ENCODE assay signal across 8 mouse cellular contexts in genomic region chr5:114567075-114567517, GRCm38 (mm10). TPM values are rescaled to one million over a fixed set of nuclear protein-coding genes. Genes with fewer than 3 reads are reported as not detected.
DNase-seq lines count a peak whose midpoint lies in the region; ATAC-seq and TF ChIP-seq lines count a peak whose summit lies in the region.

No protein-coding gene starts in this region.

- DNase-seq in WW6 (ENCODE audit: low read depth, low spot score): peak; percentile 94
- peak; percentile 92 to 97 for DNase-seq in cerebellum, postnatal 36 days
- peak; percentile 99 for DNase-seq in gastrocnemius, adult 2 months
- peak; percentile 89 for DNase-seq in left cerebral cortex, adult 11 months (ENCODE audit: low spot score)
- peak; percentile 96 for DNase-seq in lung, postnatal 36 days
- peak; percentile 99 for DNase-seq in retina, postnatal 1 day
- peak; percentile 96 for DNase-seq in thymus, postnatal 4 days

- H3K4me3 ChIP-seq in gastrocnemius, adult 2 months: peak overlapping the region; percentile 78
- peak overlapping the region; percentile 95 for H3K4me3 ChIP-seq in hindbrain, embryonic 16.5 days (ENCODE audit: low read length)

- H3K9me3 ChIP-seq in hindbrain, embryonic 16.5 days (ENCODE audit: control insufficient read depth, low read length): no peaks in the 10 kb centered on the region; the same call in 1 of the 2 replicates

- H3K36me3 ChIP-seq in hindbrain, embryonic 16.5 days (ENCODE audit: control insufficient read depth, insufficient read depth, low read length): no peaks in the 10 kb centered on the region

- ATAC-seq in hindbrain, embryonic 16.5 days: peak; percentile 92

- H3K9ac ChIP-seq in hindbrain, embryonic 16.5 days (ENCODE audit: low read depth, low read length): peak overlapping the region; percentile 88

- peak overlapping the region; percentile 74 for H3K4me2 ChIP-seq in hindbrain, embryonic 16.5 days (ENCODE audit: low read length)

- intact Hi-C loops in gastrocnemius, adult 2 months (cut with DNase I): loop anchor here (5.0 kb wide), 2 partner anchors 105 to 120 kb away; no protein-coding TSS in a partner anchor

- TF ChIP-seq CTCF in gastrocnemius, adult 2 months (IDR thresholded peaks at IDR 0.05): no peak

- under 1% methylated on average over 41 of the region's 52 CpGs for WGBS in hindbrain, embryonic 16.5 days

- H3K4me1 ChIP-seq in hindbrain, embryonic 16.5 days (ENCODE audit: control insufficient read depth, insufficient read depth, low read depth, low read length): peaks cover 29% of the 10 kb centered on the region

- peak overlapping the region; percentile 79 for H3K27ac ChIP-seq in gastrocnemius, adult 2 months
- H3K27ac ChIP-seq in hindbrain, embryonic 16.5 days (ENCODE audit: low read depth, low read length): peak overlapping the region; percentile 94

- H3K27me3 ChIP-seq in hindbrain, embryonic 16.5 days (replicated peaks; ENCODE audit: control insufficient read depth, insufficient read depth, low read length): no peaks in the 10 kb centered on the region

RNA-seq across cellular contexts. Expression of gene Fam222a, which starts 0.7 kb away (rescaled TPM):
- total RNA-seq in gastrocnemius, adult 2 months (2021): 1 to 10 TPM in 1 of 2 experiments, under 1 TPM in 1; 0.18 to 1.1 TPM
- 4.7 and 4.9 TPM in 2 replicates for polyA plus RNA-seq in hindbrain, embryonic 16.5 days (2015; fragmentation: Nextera tagmentation; extraction: Ambion mirVana)

Comparison
In these comparisons a context has a peak if more than half of its experiments do, and no peak if none do; other contexts are left out.
1. Peak in every context shown above with its lines: DNase-seq, ATAC-seq, H3K4me3 ChIP-seq and H3K27ac ChIP-seq.